Mouse (Mus musculus): ENCODE results near the gene Iqschfp. TPM values are rescaled to one million over a fixed set of nuclear protein-coding genes. Genes with fewer than 3 reads are reported as not detected.

Gene Iqschfp
- polyA plus RNA-seq, 1 experiment from 2014 or later, result 0.12 TPM

- H3K4me3 ChIP-seq, result no peak overlapping the region
- WGBS, result 88% methylated on average over 11 of the region's 11 CpGs
Observed at GRCm38 (mm10) chr3:68610598-68611261, 718.7 kb downstream of the Iqschfp start.

GRCm38 (mm10) chr3:68615042-68615810 is 723.2 kb downstream of the Iqschfp start:
- H3K4me3 ChIP-seq, result no peak overlapping the region
- no peaks in the 10 kb centered on the region for H3K9me3 ChIP-seq
- 74% methylated on average over 10 of the region's 10 CpGs for WGBS
- peaks cover 7% of the 10 kb centered on the region; the same call in 1 of the 2 replicates for H3K4me1 ChIP-seq (replicated peaks)
- no peak for DNase-seq (ENCODE audit: low spot score)
- H3K36me3 ChIP-seq, result peaks cover 23% of the 10 kb centered on the region
- H3K27ac ChIP-seq, result peak overlapping the region; percentile 24; the same call in 1 of the 2 replicates
- no peaks in the 10 kb centered on the region for H3K27me3 ChIP-seq (ENCODE audit: insufficient read depth, poor library complexity, severe bottlenecking)

More at GRCm38 (mm10) chr3:68610598-68611261, 718.7 kb downstream of the Iqschfp start:
- no peaks in the 10 kb centered on the region for H3K27me3 ChIP-seq (ENCODE audit: insufficient read depth, poor library complexity, severe bottlenecking)
- no peak overlapping the region for H3K27ac ChIP-seq
- H3K36me3 ChIP-seq, result peaks cover 10% of the 10 kb centered on the region; the same call in 1 of the 2 replicates
- peaks cover 7% of the 10 kb centered on the region; the same call in 1 of the 2 replicates for H3K4me1 ChIP-seq (replicated peaks)
- DNase-seq (ENCODE audit: low spot score), result no peak
- H3K9me3 ChIP-seq, result no peaks in the 10 kb centered on the region

GRCm38 (mm10) chr3:68616363-68616762 is 724.3 kb downstream of the Iqschfp start:
- Histone ChIP-seq H3K36me3 (peaks cover 35% of the 10 kb centered on the region), H3K27ac (no peak overlapping the region), H3K9me3 (no peaks in the 10 kb centered on the region), H3K4me1 (replicated peaks) (peaks cover 7% of the 10 kb centered on the region; the same call in 1 of the 2 replicates), H3K4me3 (no peak overlapping the region), H3K27me3 (ENCODE audit: insufficient read depth, poor library complexity, severe bottlenecking) (no peaks in the 10 kb centered on the region)
- no peak for DNase-seq (ENCODE audit: low spot score)
- 92% methylated on average over 12 of the region's 12 CpGs for WGBS

- Histone ChIP-seq H3K4me1 (replicated peaks) (peaks cover 7% of the 10 kb centered on the region; the same call in 1 of the 2 replicates), H3K27ac (no peak overlapping the region), H3K36me3 (peaks cover 48% of the 10 kb centered on the region), H3K9me3 (no peaks in the 10 kb centered on the region), H3K4me3 (no peak overlapping the region), H3K27me3 (ENCODE audit: insufficient read depth, poor library complexity, severe bottlenecking) (no peaks in the 10 kb centered on the region)
- WGBS, result 93% methylated on average over 10 of the region's 10 CpGs
- DNase-seq (ENCODE audit: low spot score), result no peak
Observed at GRCm38 (mm10) chr3:68617708-68618107, 725.7 kb downstream of the Iqschfp start.

GRCm38 (mm10) chr3:68619097-68619496 is 727.1 kb downstream of the Iqschfp start:
- H3K27ac ChIP-seq, result no peak overlapping the region
- DNase-seq (ENCODE audit: low spot score), result no peak
- H3K4me3 ChIP-seq, result no peak overlapping the region
- peaks cover 54% of the 10 kb centered on the region for H3K36me3 ChIP-seq
- no peaks in the 10 kb centered on the region for H3K27me3 ChIP-seq (ENCODE audit: insufficient read depth, poor library complexity, severe bottlenecking)
- peaks cover 3% of the 10 kb centered on the region; the same call in 1 of the 2 replicates for H3K4me1 ChIP-seq (replicated peaks)
- 79% methylated on average over 5 of the region's 5 CpGs for WGBS
- no peaks in the 10 kb centered on the region for H3K9me3 ChIP-seq

- Histone ChIP-seq H3K36me3 (peaks cover 77% of the 10 kb centered on the region), H3K4me1 (replicated peaks) (0 out of 2 replicates have a peak, but pooled peaks cover 2% of the 10 kb centered on the region)
- WGBS, result 94% methylated on average over 3 of the region's 3 CpGs
Observed at GRCm38 (mm10) chr3:68621971-68622370, 729.9 kb downstream of the Iqschfp start.

GRCm38 (mm10) chr3:68623036-68623435 is 731.0 kb downstream of the Iqschfp start:
- Histone ChIP-seq H3K27me3 (ENCODE audit: insufficient read depth, poor library complexity, severe bottlenecking) (no peaks in the 10 kb centered on the region), H3K36me3 (peaks cover 80% of the 10 kb centered on the region), H3K4me1 (replicated peaks) (0 out of 2 replicates have a peak, but pooled peaks cover 2% of the 10 kb centered on the region), H3K27ac (no peak overlapping the region), H3K9me3 (no peaks in the 10 kb centered on the region), H3K4me3 (no peak overlapping the region)
- DNase-seq (ENCODE audit: low spot score), result no peak
- WGBS, result 90% methylated on average over 5 of the region's 5 CpGs

More at GRCm38 (mm10) chr3:68621971-68622370, 729.9 kb downstream of the Iqschfp start:
- H3K27ac ChIP-seq, result no peak overlapping the region
- no peak overlapping the region for H3K4me3 ChIP-seq
- DNase-seq (ENCODE audit: low spot score), result no peak
- no peaks in the 10 kb centered on the region for H3K27me3 ChIP-seq (ENCODE audit: insufficient read depth, poor library complexity, severe bottlenecking)
- H3K9me3 ChIP-seq, result no peaks in the 10 kb centered on the region

- no peak for DNase-seq (ENCODE audit: low spot score)
- 87% methylated on average over 6 of the region's 6 CpGs for WGBS
- H3K36me3 ChIP-seq, result peaks cover 73% of the 10 kb centered on the region
Observed at GRCm38 (mm10) chr3:68624471-68624870, 732.4 kb downstream of the Iqschfp start.

GRCm38 (mm10) chr3:68630261-68630660 is 738.2 kb downstream of the Iqschfp start:
- Histone ChIP-seq H3K4me1 (replicated peaks) (no peaks in the 10 kb centered on the region), H3K27me3 (ENCODE audit: insufficient read depth, poor library complexity, severe bottlenecking) (no peaks in the 10 kb centered on the region), H3K36me3 (peaks cover 25% of the 10 kb centered on the region), H3K27ac (no peak overlapping the region), H3K9me3 (no peaks in the 10 kb centered on the region), H3K4me3 (no peak overlapping the region)
- no peak for DNase-seq (ENCODE audit: low spot score)
- 87% methylated on average over 4 of the region's 4 CpGs for WGBS

More at GRCm38 (mm10) chr3:68624471-68624870, 732.4 kb downstream of the Iqschfp start:
- H3K27me3 ChIP-seq (ENCODE audit: insufficient read depth, poor library complexity, severe bottlenecking), result no peaks in the 10 kb centered on the region
- H3K4me3 ChIP-seq, result no peak overlapping the region
- H3K4me1 ChIP-seq (replicated peaks), result 0 out of 2 replicates have a peak, but pooled peaks cover 2% of the 10 kb centered on the region
- H3K9me3 ChIP-seq, result no peaks in the 10 kb centered on the region
- H3K27ac ChIP-seq, result no peak overlapping the region

GRCm38 (mm10) chr3:68630821-68631220 is 738.8 kb downstream of the Iqschfp start:
- H3K9me3 ChIP-seq, result no peaks in the 10 kb centered on the region
- 82% methylated on average over 3 of the region's 3 CpGs for WGBS
- no peaks in the 10 kb centered on the region for H3K27me3 ChIP-seq (ENCODE audit: insufficient read depth, poor library complexity, severe bottlenecking)
- H3K27ac ChIP-seq, result no peak overlapping the region
- H3K4me3 ChIP-seq, result no peak overlapping the region
- no peaks in the 10 kb centered on the region for H3K4me1 ChIP-seq (replicated peaks)
- DNase-seq (ENCODE audit: low spot score), result no peak
- H3K36me3 ChIP-seq, result peaks cover 20% of the 10 kb centered on the region

- peaks cover 4% of the 10 kb centered on the region for H3K36me3 ChIP-seq
- H3K27ac ChIP-seq, result no peak overlapping the region
- WGBS, result 81% methylated on average over 3 of the region's 3 CpGs
- no peak overlapping the region for H3K4me3 ChIP-seq
- peaks cover 3% of the 10 kb centered on the region for H3K4me1 ChIP-seq (replicated peaks)
- DNase-seq (ENCODE audit: low spot score), result no peak
- H3K27me3 ChIP-seq (ENCODE audit: insufficient read depth, poor library complexity, severe bottlenecking), result no peaks in the 10 kb centered on the region
- no peaks in the 10 kb centered on the region for H3K9me3 ChIP-seq
Observed at GRCm38 (mm10) chr3:68632714-68633113, 740.7 kb downstream of the Iqschfp start.

- H3K36me3 ChIP-seq, result no peaks in the 10 kb centered on the region
- H3K9me3 ChIP-seq, result no peaks in the 10 kb centered on the region
- WGBS, result 91% methylated on average over 4 of the region's 4 CpGs
- peaks cover 9% of the 10 kb centered on the region for H3K4me1 ChIP-seq (replicated peaks)
- H3K4me3 ChIP-seq, result no peak overlapping the region
- DNase-seq (ENCODE audit: low spot score), result no peak
- H3K27ac ChIP-seq, result no peak overlapping the region
- no peaks in the 10 kb centered on the region for H3K27me3 ChIP-seq (ENCODE audit: insufficient read depth, poor library complexity, severe bottlenecking)
Observed at GRCm38 (mm10) chr3:68633577-68633976, 741.5 kb downstream of the Iqschfp start.

- H3K4me3 ChIP-seq, result no peak overlapping the region
- H3K4me1 ChIP-seq (replicated peaks), result peaks cover 9% of the 10 kb centered on the region
- no peaks in the 10 kb centered on the region for H3K9me3 ChIP-seq
- 19% methylated on average over 7 of the region's 7 CpGs for WGBS
- no peaks in the 10 kb centered on the region for H3K27me3 ChIP-seq (ENCODE audit: insufficient read depth, poor library complexity, severe bottlenecking)
- no peak overlapping the region for H3K27ac ChIP-seq
- no peak for DNase-seq (ENCODE audit: low spot score)
- H3K36me3 ChIP-seq, result no peaks in the 10 kb centered on the region
Observed at GRCm38 (mm10) chr3:68637960-68638359, 745.9 kb downstream of the Iqschfp start.
